Mouse (Mus musculus) hindbrain, postnatal 0 days (tissue): Measurements from ENCODE around the gene Rnf38. TPM values are rescaled to one million over a fixed set of nuclear protein-coding genes. Genes with fewer than 3 reads are reported as not detected.
A peak's percentile ranks its signal among the peaks of the same experiment; 100 is the strongest.

Source experiments
- ATAC-seq: fragments of 200-750 bp; cut with Nextera tagmentation; 2 replicates; pipeline ENCODE4 v1.8.0; 2017; ENCODE audit warnings: mild to moderate bottlenecking, moderate TSS enrichment, moderate library complexity
- DNase-seq: peaks from one replicate; pipeline ENCODE4 v3.0.0-alpha.2; 2015; ENCODE audit warnings: low spot score
- H3K27ac ChIP-seq: fragments of 300-500 bp; sonication (generic); 2 replicates; pipeline ENCODE4 v1.5.1; 2014; ENCODE audit warnings: mild to moderate bottlenecking
- H3K27me3 ChIP-seq: fragments of 300-500 bp; sonication (generic); 2 replicates; pipeline ENCODE4 v1.6.1; 2014; ENCODE audit warnings: low read length, mixed read lengths; ENCODE audit not compliant: insufficient read depth
- H3K36me3 ChIP-seq: fragments of 300-500 bp; sonication (generic); 2 replicates; pipeline ENCODE4 v1.6.1; 2014; ENCODE audit warnings: low read length, mixed read lengths; ENCODE audit not compliant: insufficient read depth
- H3K4me1 ChIP-seq: fragments of 300-500 bp; sonication (generic); 2 replicates; pipeline ENCODE4 v1.6.1; 2014; ENCODE audit warnings: antibody characterized with exemption, low read length, mixed read lengths; ENCODE audit not compliant: insufficient read depth
- H3K4me2 ChIP-seq: fragments of 300-500 bp; sonication (generic); 2 replicates; pipeline ENCODE4 v1.6.1; 2014; ENCODE audit warnings: low read depth, mild to moderate bottlenecking, low read length, moderate library complexity, mixed read lengths
- H3K4me3 ChIP-seq: fragments of 300-500 bp; sonication (generic); 2 replicates; pipeline ENCODE4 v1.5.1; 2014; ENCODE audit warnings: low read length
- H3K9ac ChIP-seq: fragments of 300-500 bp; sonication (generic); replicated peaks from 2 replicates; pipeline ENCODE4 v1.6.1; 2014; ENCODE audit warnings: mild to moderate bottlenecking, low read length, moderate library complexity, mixed read lengths
- H3K9me3 ChIP-seq: fragments of 300-500 bp; sonication (generic); 2 replicates; pipeline ENCODE4 v1.6.1; 2016; ENCODE audit warnings: low read length, mixed read lengths
- CTCF ChIP-seq: IDR thresholded peaks from 2 replicates; pipeline ENCODE4 v1.5.1; 2016; ENCODE audit warnings: antibody characterized with exemption, control low read depth, low read depth
- WGBS: fragments of 180-500 bp; shearing (Covaris S2); extraction: QIAGEN DNeasy Blood & Tissue Kit; methylation state at CpG from one replicate; pipeline ENCODE4 v1.1.7; 2014; 5-methylcytosine and 5-hydroxymethylcytosine counted together
- polyA plus RNA-seq: library from polyadenylated mRNA; unstranded; fragments of >200 nt; fragmentation: Nextera tagmentation; extraction: Ambion mirVana; gene quantifications from 2 replicates; pipeline ENCODE4 v1.2.1, GENCODE M21; 2015
- total RNA-seq: library from RNA; depleted of rRNA; stranded (reverse); fragments of >200 nt; gene quantifications from 2 replicates; pipeline ENCODE4 v1.2.3, GENCODE M21; 2014

Rnf38 gene
- total and polyA plus RNA-seq, 2 experiments from 2014 or later: 15.6 to 96.3 TPM

- Histone ChIP-seq H3K36me3 (no peaks in the 10 kb centered on the region), H3K9me3 (no peaks in the 10 kb centered on the region), H3K4me3 (no peak overlapping the region), H3K4me2 (no peak overlapping the region), H3K27ac (no peak overlapping the region), H3K27me3 (no peaks in the 10 kb centered on the region), H3K4me1 (no peaks in the 10 kb centered on the region), H3K9ac (no peak overlapping the region)
- ATAC-seq (peak; percentile 38; the same call in 1 of the 2 replicates), DNase-seq (peak; percentile 17)
- TF ChIP-seq CTCF: no peak
- 57% methylated on average over 5 of the region's 5 CpGs for WGBS
These were observed 53.8 kb downstream of the Rnf38 start for GRCm38 (mm10) chr4:44179748-44180147.

GRCm38 (mm10) chr4:44173177-44173576 is 60.4 kb downstream of the Rnf38 start:
- H3K36me3 ChIP-seq: no peaks in the 10 kb centered on the region
- H3K4me1 ChIP-seq: no peaks in the 10 kb centered on the region
- DNase-seq: peak; percentile 88
- H3K27ac ChIP-seq: no peak overlapping the region
- H3K9ac ChIP-seq: no peak overlapping the region
- ATAC-seq: peak; percentile 72; the same call in 1 of the 2 replicates
- peak; percentile 80 for TF ChIP-seq CTCF
- no peaks in the 10 kb centered on the region for H3K27me3 ChIP-seq
- H3K9me3 ChIP-seq: no peaks in the 10 kb centered on the region
- no peak overlapping the region for H3K4me3 ChIP-seq
- WGBS: 0% methylated on average over 1 of the region's 1 CpGs
- no peak overlapping the region for H3K4me2 ChIP-seq

DNA sequence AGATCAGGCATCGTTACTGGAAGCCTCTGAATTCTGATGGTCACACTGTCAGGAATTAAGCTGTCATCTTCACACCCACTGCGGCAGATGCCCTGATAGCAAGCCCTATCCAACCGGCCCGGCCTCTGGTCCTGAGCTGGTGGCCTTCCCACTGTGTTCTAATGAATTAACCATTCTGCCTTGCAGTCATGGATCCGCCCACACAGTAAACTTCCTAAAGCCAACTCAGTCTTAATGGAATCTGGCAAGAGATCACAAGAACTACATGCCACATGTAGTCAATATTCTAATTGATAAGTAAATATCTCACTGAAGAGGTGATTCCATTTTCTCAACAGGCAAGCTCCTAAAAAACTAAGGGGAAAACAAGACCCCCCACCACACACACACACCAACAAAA is 60.9 kb downstream of the Rnf38 start:
- no peaks in the 10 kb centered on the region for H3K4me1 ChIP-seq
- no peaks in the 10 kb centered on the region for H3K36me3 ChIP-seq
- H3K27me3 ChIP-seq: no peaks in the 10 kb centered on the region
- no peak overlapping the region for H3K4me3 ChIP-seq
- no peak overlapping the region for H3K4me2 ChIP-seq
- H3K9me3 ChIP-seq: no peaks in the 10 kb centered on the region
- H3K27ac ChIP-seq: no peak overlapping the region
- ATAC-seq (no peak), DNase-seq (no peak)
- no peak for TF ChIP-seq CTCF
- 41% methylated on average over 5 of the region's 5 CpGs for whole genome bisulfite sequencing
- no peak overlapping the region for H3K9ac ChIP-seq

GRCm38 (mm10) chr4:44169884-44170283 is 63.7 kb downstream of the Rnf38 start:
- peaks cover 15% of the 10 kb centered on the region for H3K4me1 ChIP-seq
- no peaks in the 10 kb centered on the region for H3K9me3 ChIP-seq
- no peak for TF ChIP-seq CTCF

GRCm38 (mm10) chr4:44168816-44169215 is 64.8 kb downstream of the Rnf38 start:
- no peak overlapping the region for H3K27ac ChIP-seq

More at GRCm38 (mm10) chr4:44169884-44170283, 63.7 kb downstream of the Rnf38 start:
- Histone ChIP-seq H3K9ac (no peak overlapping the region), H3K27ac (no peak overlapping the region), H3K36me3 (no peaks in the 10 kb centered on the region), H3K4me2 (no peak overlapping the region), H3K27me3 (no peaks in the 10 kb centered on the region), H3K4me3 (no peak overlapping the region)
- WGBS: 85% methylated on average over 3 of the region's 3 CpGs
- DNase-seq: no peak
- no peak for ATAC-seq

GRCm38 (mm10) chr4:44168231-44168647 is 65.3 kb downstream of the Rnf38 start:
- no peak overlapping the region for H3K27ac ChIP-seq
- peak; percentile 97 for DNase-seq
- no peak for TF ChIP-seq CTCF

More at GRCm38 (mm10) chr4:44168816-44169215, 64.8 kb downstream of the Rnf38 start:
- no peak for TF ChIP-seq CTCF
- peaks cover 21% of the 10 kb centered on the region for H3K4me1 ChIP-seq
- no peaks in the 10 kb centered on the region for H3K9me3 ChIP-seq
- 7% methylated on average over 7 of the region's 7 CpGs for WGBS
- H3K4me2 ChIP-seq: peak overlapping the region; percentile 56; the same call in 1 of the 2 replicates
- H3K27me3 ChIP-seq: no peaks in the 10 kb centered on the region
- no peak overlapping the region for H3K9ac ChIP-seq
- no peaks in the 10 kb centered on the region for H3K36me3 ChIP-seq
- DNase-seq: no peak
- no peak overlapping the region for H3K4me3 ChIP-seq
- no peak for ATAC-seq

GRCm38 (mm10) chr4:44167397-44168121 is 66.0 kb downstream of the Rnf38 start:
- peak; percentile 90 for ATAC-seq
- H3K36me3 ChIP-seq: no peaks in the 10 kb centered on the region
- no peak for TF ChIP-seq CTCF
- H3K4me1 ChIP-seq: peaks cover 21% of the 10 kb centered on the region
- under 1% methylated on average over 86 of the region's 95 CpGs for WGBS
- H3K27me3 ChIP-seq: no peaks in the 10 kb centered on the region
- H3K9ac ChIP-seq: peak overlapping the region; percentile 96
- H3K9me3 ChIP-seq: no peaks in the 10 kb centered on the region
- H3K4me3 ChIP-seq: peak overlapping the region; percentile 82
- H3K27ac ChIP-seq: peak overlapping the region; percentile 98
- peak overlapping the region; percentile 66 for H3K4me2 ChIP-seq
- DNase-seq: peak; percentile 96

More at GRCm38 (mm10) chr4:44168231-44168647, 65.3 kb downstream of the Rnf38 start:
- Histone ChIP-seq H3K9ac (0 out of 2 replicates have a peak overlapping the region, but pooled peaks have one; percentile 6), H3K4me1 (peaks cover 21% of the 10 kb centered on the region), H3K4me2 (peak overlapping the region; percentile 56), H3K4me3 (peak overlapping the region; percentile 36), H3K36me3 (no peaks in the 10 kb centered on the region), H3K9me3 (no peaks in the 10 kb centered on the region), H3K27me3 (no peaks in the 10 kb centered on the region)
- ATAC-seq: peak; percentile 93
- 0% methylated on average over 24 of the region's 34 CpGs for WGBS
